Mouse (Mus musculus) cortical plate, adult 2 months (tissue): ENCODE data around the gene Gga1.

Experiments used
- CTCF ChIP-seq: fragments of 200-500 bp; IDR thresholded peaks from 2 replicates; pipeline ENCODE4 v1.5.1; 2011; ENCODE audit warnings: mild to moderate bottlenecking, control low read depth, low read length; ENCODE audit not compliant: insufficient read depth; ENCODE audit errors: extremely low read depth
- POLR2A ChIP-seq: fragments of 200-500 bp; IDR thresholded peaks from 2 replicates; pipeline ENCODE4 v1.6.1; 2011; ENCODE audit warnings: mild to moderate bottlenecking, low read length, control low read depth; ENCODE audit not compliant: insufficient read depth; ENCODE audit errors: extremely low read depth

- no peak for TF ChIP-seq POLR2A
- TF ChIP-seq CTCF: peak; percentile 53; the same call in 1 of the 2 replicates
These were observed 7.2 kb upstream of the Gga1 start for GRCm38 (mm10) chr15:78869775-78870174.
